Mouse (Mus musculus) testis, postnatal 14 days (tissue): ENCODE results near the gene Vmn1r149.
"Not testable (repeated sequence)": the region's sequence is repeated elsewhere in the genome, so short reads cannot be mapped to it uniquely, and the experiment has no call there.

Source experiments
- DNase-seq: peaks from one replicate; pipeline ENCODE4 v3.0.0; 2021; ENCODE audit warnings: low spot score

Vmn1r149 gene

GRCm38 (mm10) chr7:22438129-22438528 lies at the start of gene Vmn1r149:
TSS of gene Vmn1r149 (minus strand) at chr7:22438229.
- not testable (repeated sequence) for DNase-seq

GRCm38 (mm10) chr7:22463975-22464374 lies 25.9 kb upstream of the Vmn1r149 start, which contains the start of gene Gm10665:
TSS of gene Gm10665 (minus strand) at chr7:22464075.
- DNase-seq: not testable (repeated sequence)

- DNase-seq: not testable (repeated sequence)
Measured at GRCm38 (mm10) chr7:22413283-22413682, 24.7 kb downstream of the Vmn1r149 start, which contains the start of gene Vmn1r148. TSS of gene Vmn1r148 (plus strand) at chr7:22413583.
